Mouse (Mus musculus) embryonic facial prominence, embryonic 14.5 days (tissue): ENCODE measurements around the gene Dhx8. TPM values are rescaled to one million over a fixed set of nuclear protein-coding genes. Genes with fewer than 3 reads are reported as not detected.

Experiments
- ATAC-seq: fragments of 200-750 bp; cut with Nextera tagmentation; 2 replicates; pipeline ENCODE4 v1.8.0; 2017; ENCODE audit warnings: low read depth, moderate number of reproducible peaks, moderate TSS enrichment
- DNase-seq: peaks from one replicate; pipeline ENCODE4 v3.0.0-alpha.2; 2015; ENCODE audit warnings: low spot score
- H3K27ac ChIP-seq: fragments of 300-500 bp; sonication (generic); replicated peaks from 2 replicates; pipeline ENCODE4 v1.5.1; 2014; ENCODE audit warnings: low read depth, mild to moderate bottlenecking, low read length, moderate library complexity
- H3K27me3 ChIP-seq: fragments of 300-500 bp; sonication (generic); replicated peaks from 2 replicates; pipeline ENCODE4 v1.6.1; 2014; ENCODE audit warnings: low read length; ENCODE audit not compliant: control insufficient read depth, insufficient read depth
- H3K36me3 ChIP-seq: fragments of 300-500 bp; sonication (generic); 2 replicates; pipeline ENCODE4 v1.6.1; 2014; ENCODE audit warnings: low read length, mixed read lengths; ENCODE audit not compliant: control insufficient read depth, insufficient read depth
- H3K4me1 ChIP-seq: fragments of 300-500 bp; sonication (generic); 2 replicates; pipeline ENCODE4 v1.6.1; 2014; ENCODE audit warnings: antibody characterized with exemption, low read length; ENCODE audit not compliant: control insufficient read depth, insufficient read depth
- H3K4me2 ChIP-seq: fragments of 300-500 bp; sonication (generic); 2 replicates; pipeline ENCODE4 v1.6.1; 2014; ENCODE audit warnings: low read depth, mild to moderate bottlenecking, low read length, moderate library complexity, mixed read lengths
- H3K4me3 ChIP-seq: fragments of 300-500 bp; sonication (generic); 2 replicates; pipeline ENCODE4 v1.5.1; 2014; ENCODE audit warnings: low read depth, mild to moderate bottlenecking, low read length
- H3K9ac ChIP-seq: fragments of 300-500 bp; sonication (generic); 2 replicates; pipeline ENCODE4 v1.6.1; 2014; ENCODE audit warnings: low read depth, mild to moderate bottlenecking, low read length, moderate library complexity, mixed read lengths
- H3K9me3 ChIP-seq: fragments of 300-500 bp; sonication (generic); 2 replicates; pipeline ENCODE4 v1.6.1; 2016; ENCODE audit warnings: low read length; ENCODE audit not compliant: control insufficient read depth
- WGBS: fragments of 180-500 bp; shearing (Covaris S2); extraction: QIAGEN DNeasy Blood & Tissue Kit; methylation state at CpG from one replicate; pipeline ENCODE4 v1.1.7; 2014; 5-methylcytosine and 5-hydroxymethylcytosine counted together
- polyA plus RNA-seq: library from polyadenylated mRNA; unstranded; fragments of >200 nt; fragmentation: Nextera tagmentation; extraction: Ambion mirVana; gene quantifications from 2 replicates; pipeline ENCODE4 v1.2.1, GENCODE M21; 2014

Dhx8 gene
- polyA plus RNA-seq, 1 experiment from 2014 or later: 28.1 TPM

DNA sequence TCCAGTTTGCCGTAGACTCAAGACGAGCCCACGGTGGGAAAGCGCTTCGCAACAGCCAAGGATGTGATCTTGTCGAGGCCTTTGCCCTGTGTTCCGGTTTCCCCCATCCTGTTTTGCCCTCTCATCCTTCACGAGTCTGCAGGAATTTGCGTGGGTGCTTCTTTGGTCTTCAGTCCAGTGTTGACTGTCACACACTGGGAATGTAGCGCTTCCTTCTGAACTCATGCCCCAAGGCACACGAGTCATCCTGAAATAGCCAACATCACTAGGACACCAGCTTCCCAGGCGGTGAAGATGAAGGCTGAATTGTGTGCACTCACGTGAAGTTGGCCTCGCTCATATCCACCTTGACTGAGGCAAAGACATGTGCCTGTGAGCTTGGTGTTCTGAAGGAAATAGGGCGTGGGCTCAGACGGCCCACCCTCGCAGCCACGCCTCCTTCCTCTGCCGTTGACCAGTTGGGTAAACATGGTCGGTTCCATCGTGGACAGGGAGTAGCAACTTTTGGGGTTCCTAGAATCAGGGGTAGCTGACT is 12.7 kb upstream of the Dhx8 start:
- 77% methylated on average over 21 of the region's 21 CpGs for WGBS
- Histone ChIP-seq H3K27ac (no peak overlapping the region), H3K36me3 (no peaks in the 10 kb centered on the region), H3K4me1 (no peaks in the 10 kb centered on the region; the same call in 1 of the 2 replicates), H3K27me3 (no peaks in the 10 kb centered on the region), H3K9ac (no peak overlapping the region), H3K4me2 (no peak overlapping the region), H3K4me3 (no peak overlapping the region), H3K9me3 (no peaks in the 10 kb centered on the region)
- ATAC-seq: no peak
- DNase-seq: no peak

DNA sequence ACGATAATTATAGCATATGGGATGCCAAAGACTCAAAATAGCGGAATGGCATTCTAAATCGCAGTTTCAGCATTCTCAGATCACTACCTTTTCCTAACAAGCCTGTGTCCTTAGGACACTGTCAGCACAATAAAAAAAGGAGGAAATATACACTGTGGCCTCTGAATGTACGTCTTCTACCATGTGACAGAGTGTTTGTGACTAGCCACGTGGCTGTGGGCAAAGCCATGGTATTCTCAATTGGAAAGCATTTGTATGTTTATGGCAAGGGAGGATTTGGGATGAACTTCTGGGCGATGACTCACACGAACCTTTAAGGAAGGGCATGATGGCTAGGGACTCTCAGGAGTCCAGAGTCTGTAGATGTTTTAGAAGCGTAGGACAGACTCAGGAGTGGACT is 7.7 kb upstream of the Dhx8 start:
- no peak overlapping the region for H3K4me3 ChIP-seq
- H3K4me1 ChIP-seq: no peaks in the 10 kb centered on the region
- no peaks in the 10 kb centered on the region for H3K36me3 ChIP-seq
- H3K9ac ChIP-seq: no peak overlapping the region
- 73% methylated on average over 8 of the region's 8 CpGs for WGBS
- no peaks in the 10 kb centered on the region for H3K9me3 ChIP-seq
- ATAC-seq (peak; percentile 30; the same call in 1 of the 2 replicates), DNase-seq (peak; percentile 32)
- no peaks in the 10 kb centered on the region for H3K27me3 ChIP-seq
- H3K27ac ChIP-seq: no peak overlapping the region
- no peak overlapping the region for H3K4me2 ChIP-seq

DNA sequence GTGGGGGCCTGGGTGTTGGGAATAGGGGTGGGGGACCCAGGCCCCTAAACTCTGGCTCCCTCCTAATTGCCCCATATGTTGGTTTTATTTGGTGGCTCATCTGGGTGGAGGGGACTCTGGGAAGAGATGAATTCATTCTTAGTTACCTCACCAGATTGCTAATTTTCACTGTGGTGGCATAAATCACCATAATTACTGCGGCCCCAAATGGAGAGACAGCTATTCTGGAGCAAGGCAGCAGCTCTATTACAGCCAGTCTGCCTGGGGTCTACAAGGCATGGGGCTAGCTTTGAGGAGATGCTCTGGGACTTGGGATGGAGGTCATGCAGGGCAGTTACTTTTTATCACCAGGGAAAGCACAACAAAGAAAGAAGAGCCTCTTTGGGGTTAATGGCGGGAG is 6.0 kb upstream of the Dhx8 start:
- H3K27me3 ChIP-seq: no peaks in the 10 kb centered on the region
- H3K4me1 ChIP-seq: no peaks in the 10 kb centered on the region
- H3K36me3 ChIP-seq: no peaks in the 10 kb centered on the region
- no peak overlapping the region for H3K9ac ChIP-seq
- DNase-seq: no peak
- 51% methylated on average over 2 of the region's 2 CpGs for WGBS
- ATAC-seq: no peak
- H3K4me3 ChIP-seq: no peak overlapping the region
- H3K4me2 ChIP-seq: no peak overlapping the region
- H3K27ac ChIP-seq: no peak overlapping the region
- no peaks in the 10 kb centered on the region for H3K9me3 ChIP-seq

DNA sequence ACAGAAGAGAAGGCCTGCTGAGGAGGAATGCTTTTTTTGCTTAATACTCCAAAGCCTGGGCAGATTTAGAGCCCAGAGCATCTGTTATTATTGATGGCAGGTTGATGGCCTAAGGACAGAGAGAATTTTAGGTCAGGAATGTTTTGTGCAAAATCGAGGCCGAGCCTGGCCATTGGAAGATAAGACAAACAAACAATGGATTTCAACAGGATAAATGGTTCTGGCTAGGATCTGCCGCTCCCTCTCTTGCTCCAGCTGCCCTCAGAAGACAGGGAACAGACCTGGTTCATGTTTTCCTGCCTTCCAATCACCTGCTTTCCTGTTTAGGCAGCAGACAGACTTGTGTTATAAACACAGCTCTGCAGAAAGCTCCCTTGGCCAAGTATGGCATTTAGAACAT is 3.4 kb upstream of the Dhx8 start:
- Histone ChIP-seq H3K4me3 (no peak overlapping the region), H3K27me3 (no peaks in the 10 kb centered on the region), H3K4me2 (no peak overlapping the region), H3K9me3 (no peaks in the 10 kb centered on the region), H3K27ac (no peak overlapping the region), H3K4me1 (peaks cover 3% of the 10 kb centered on the region), H3K9ac (no peak overlapping the region), H3K36me3 (no peaks in the 10 kb centered on the region)
- 45% methylated on average over 3 of the region's 3 CpGs for WGBS
- no peak for ATAC-seq
- DNase-seq: no peak

DNA sequence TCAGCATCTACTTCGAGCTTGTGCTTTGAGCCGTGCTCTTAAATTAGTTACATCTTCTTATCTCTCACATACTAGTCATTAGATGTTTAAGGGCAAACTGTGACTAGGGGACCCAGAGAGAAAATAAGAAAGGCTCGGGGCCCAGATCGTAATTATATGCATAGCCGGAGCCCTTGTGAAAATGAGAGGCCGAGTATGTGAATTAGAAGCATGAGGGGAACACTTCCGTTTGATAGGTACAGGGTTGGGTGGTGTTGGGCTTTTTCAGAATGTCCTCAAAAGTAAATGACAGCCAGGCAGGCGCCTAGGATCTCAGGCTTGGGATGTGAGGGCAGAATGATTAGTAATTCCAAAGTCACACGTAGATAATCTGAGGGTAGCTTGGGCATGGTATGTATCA is 877 bp downstream of the Dhx8 start:
- Histone ChIP-seq H3K9ac (peak overlapping the region; percentile 84), H3K4me2 (peak overlapping the region; percentile 91), H3K27ac (no peak overlapping the region), H3K4me3 (peak overlapping the region; percentile 76), H3K27me3 (no peaks in the 10 kb centered on the region), H3K4me1 (peaks cover 3% of the 10 kb centered on the region), H3K36me3 (peaks cover 36% of the 10 kb centered on the region), H3K9me3 (no peaks in the 10 kb centered on the region)
- ATAC-seq: no peak
- no peak for DNase-seq
- WGBS: 33% methylated on average over 9 of the region's 9 CpGs

DNA sequence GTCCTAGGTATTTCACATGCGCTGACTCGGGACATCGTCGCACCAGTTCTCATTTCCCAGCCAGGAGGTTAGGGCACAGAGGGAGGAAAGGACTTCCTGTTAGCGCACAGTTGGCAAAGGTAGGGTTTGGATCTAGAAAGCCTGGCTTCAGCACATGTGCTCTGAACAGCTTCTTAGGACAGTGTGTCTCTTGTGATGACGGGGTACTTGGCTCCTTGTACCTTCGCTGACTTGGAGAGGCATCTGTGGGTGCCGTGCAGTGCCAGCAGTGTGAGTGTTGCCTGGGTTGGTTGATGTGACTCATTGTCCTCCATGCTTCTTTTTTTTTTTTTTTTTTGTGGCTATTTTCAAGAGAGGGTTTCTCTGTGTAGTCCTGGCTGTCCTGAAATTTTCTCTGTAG is 23.9 kb downstream of the Dhx8 start:
- H3K9ac ChIP-seq: no peak overlapping the region
- H3K27ac ChIP-seq: no peak overlapping the region
- H3K4me1 ChIP-seq: no peaks in the 10 kb centered on the region
- peaks cover 97% of the 10 kb centered on the region for H3K36me3 ChIP-seq
- no peaks in the 10 kb centered on the region for H3K27me3 ChIP-seq
- 96% methylated on average over 8 of the region's 8 CpGs for whole genome bisulfite sequencing
- no peak for ATAC-seq
- H3K4me3 ChIP-seq: no peak overlapping the region
- no peaks in the 10 kb centered on the region for H3K9me3 ChIP-seq
- no peak overlapping the region for H3K4me2 ChIP-seq
- no peak for DNase-seq

DNA sequence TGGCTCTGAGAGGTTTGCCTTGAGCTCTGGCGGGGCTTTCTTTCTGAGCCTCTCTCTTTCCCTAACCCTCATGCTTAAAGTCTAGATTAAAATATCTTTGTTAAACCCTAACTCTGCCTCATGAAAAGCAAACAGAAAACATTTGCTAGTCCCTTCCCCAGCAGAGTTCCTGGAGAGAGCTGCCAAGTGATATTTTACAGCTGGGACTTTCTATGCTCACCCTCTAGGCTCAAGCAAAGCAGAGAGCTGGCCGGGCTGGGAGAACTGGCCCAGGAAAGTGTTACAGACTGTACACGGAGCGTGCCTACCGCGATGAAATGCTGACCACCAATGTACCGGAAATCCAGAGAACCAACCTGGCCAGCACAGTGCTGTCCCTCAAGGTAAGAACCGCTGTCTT is 24.6 kb downstream of the Dhx8 start:
- no peaks in the 10 kb centered on the region for H3K4me1 ChIP-seq
- H3K27me3 ChIP-seq: no peaks in the 10 kb centered on the region
- ATAC-seq (no peak), DNase-seq (no peak)
- 93% methylated on average over 8 of the region's 8 CpGs for WGBS
- no peak overlapping the region for H3K4me3 ChIP-seq
- H3K9ac ChIP-seq: no peak overlapping the region
- no peak overlapping the region for H3K4me2 ChIP-seq
- peaks cover 97% of the 10 kb centered on the region for H3K36me3 ChIP-seq
- H3K27ac ChIP-seq: no peak overlapping the region
- H3K9me3 ChIP-seq: no peaks in the 10 kb centered on the region

DNA sequence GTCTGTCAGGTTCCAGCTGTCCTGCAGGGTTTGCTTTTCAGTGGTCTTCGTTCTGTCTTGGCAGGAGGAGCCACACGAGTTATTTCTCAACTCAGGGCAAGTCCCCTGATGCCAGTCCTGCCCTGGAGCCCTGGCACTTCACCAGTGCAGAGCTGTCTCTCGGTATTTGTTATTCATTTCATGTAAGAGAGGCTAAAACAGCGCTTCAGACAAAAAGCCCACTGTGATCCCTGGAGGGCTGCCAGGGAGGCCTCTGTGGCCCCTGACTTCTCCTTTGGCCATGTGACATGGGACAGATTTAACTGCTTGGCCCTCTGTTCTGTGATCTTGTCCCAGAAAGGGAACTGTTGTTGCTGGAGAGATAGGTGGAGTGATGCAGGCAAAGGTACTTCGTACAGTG is 25.7 kb downstream of the Dhx8 start:
- WGBS: 75% methylated on average over 5 of the region's 5 CpGs
- H3K27me3 ChIP-seq: no peaks in the 10 kb centered on the region
- no peak overlapping the region for H3K4me3 ChIP-seq
- DNase-seq (no peak), ATAC-seq (no peak)
- no peak overlapping the region for H3K4me2 ChIP-seq
- peaks cover 96% of the 10 kb centered on the region for H3K36me3 ChIP-seq
- no peak overlapping the region for H3K27ac ChIP-seq
- H3K9ac ChIP-seq: no peak overlapping the region
- no peaks in the 10 kb centered on the region for H3K4me1 ChIP-seq
- H3K9me3 ChIP-seq: no peaks in the 10 kb centered on the region

DNA sequence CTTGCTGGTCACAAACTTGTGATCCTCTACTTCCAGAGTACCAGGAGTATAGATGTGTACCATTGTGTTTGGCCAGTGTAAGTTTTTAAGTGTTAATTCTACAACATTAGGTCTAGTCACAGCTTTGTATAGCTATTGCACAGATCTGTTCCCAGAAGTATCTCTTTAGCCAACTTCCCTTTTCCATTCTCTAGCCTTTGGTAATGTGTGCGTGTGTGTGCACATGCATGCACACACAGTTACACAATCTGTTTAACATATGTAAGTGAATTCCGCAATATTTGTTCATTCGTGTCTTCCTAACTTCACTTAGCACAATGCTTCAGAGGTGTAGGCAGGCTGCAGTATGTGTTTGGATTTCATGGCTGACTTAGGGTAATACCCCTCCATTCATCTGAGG is 26.8 kb downstream of the Dhx8 start:
- Histone ChIP-seq H3K9ac (no peak overlapping the region), H3K27me3 (no peaks in the 10 kb centered on the region), H3K27ac (no peak overlapping the region), H3K4me3 (no peak overlapping the region), H3K4me2 (no peak overlapping the region), H3K36me3 (peaks cover 94% of the 10 kb centered on the region), H3K4me1 (no peaks in the 10 kb centered on the region), H3K9me3 (no peaks in the 10 kb centered on the region)
- DNase-seq (no peak), ATAC-seq (no peak)
- 93% methylated on average over 3 of the region's 3 CpGs for WGBS
